Mouse (Mus musculus) CH12F3 (cell line): ENCODE results near the gene Barhl2.

ENCODE experiments used
- in situ Hi-C: fragments of 300-500 bp; cut with MboI; formaldehyde crosslinking; loops from 2 replicates; pipeline ENCODE4 v1.14.3; 2020; ENCODE audit warnings: low sequenced_read_pairs

Barhl2 gene

GRCm38 (mm10) chr5:106455984-106456383, 2.0 kb downstream of the Barhl2 start:
- in situ Hi-C loops, result loop anchor here (25.0 kb wide), 1 partner anchor 331 kb away; no protein-coding TSS in a partner anchor

DNA sequence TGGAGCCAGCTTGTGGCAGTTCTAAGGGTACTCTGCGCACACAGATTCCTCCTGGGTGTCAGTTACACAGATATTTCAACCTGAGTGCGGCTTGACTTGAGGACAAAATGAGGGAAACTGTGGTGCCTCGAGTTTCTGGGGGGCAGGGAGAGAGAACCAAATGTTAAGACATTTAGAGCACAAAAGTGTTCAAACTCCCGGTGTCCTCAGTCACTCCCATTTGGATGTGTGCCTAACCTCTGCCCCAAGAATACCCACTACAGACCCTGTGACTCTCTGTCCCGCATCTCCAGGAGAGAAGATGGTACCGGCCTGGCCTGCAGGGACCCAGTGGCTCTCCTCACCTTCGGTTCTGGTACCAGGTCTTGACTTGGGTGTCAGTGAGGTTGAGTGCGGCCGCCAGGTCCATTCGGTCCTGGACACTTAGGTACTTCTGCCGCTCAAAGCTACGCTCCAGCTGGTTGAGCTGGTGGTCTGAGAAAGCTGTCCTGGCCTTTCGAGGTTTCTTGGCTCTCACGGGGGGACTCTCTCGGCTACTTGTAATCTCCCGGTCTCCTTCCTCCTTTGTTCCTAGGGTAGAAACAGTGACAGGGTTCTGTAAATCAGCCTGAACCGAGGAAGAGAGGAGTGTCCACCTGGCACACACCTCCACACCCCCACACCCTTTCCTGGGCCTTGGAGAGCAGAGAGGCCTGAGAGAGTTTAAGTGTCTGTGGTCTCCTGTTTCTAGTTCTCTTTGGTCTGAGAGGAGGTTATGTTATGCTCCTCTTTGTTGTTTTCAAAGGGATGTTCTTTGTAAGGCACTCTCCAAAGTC, 2.7 kb downstream of the Barhl2 start:
- in situ Hi-C loops, result loop anchor here (25.0 kb wide), 1 partner anchor 332 kb away; no protein-coding TSS in a partner anchor

- in situ Hi-C loops, result loop anchor here (25.0 kb wide), 1 partner anchor 333 kb away; no protein-coding TSS in a partner anchor
These were observed 3.4 kb downstream of the Barhl2 start for GRCm38 (mm10) chr5:106454411-106455105.

DNA sequence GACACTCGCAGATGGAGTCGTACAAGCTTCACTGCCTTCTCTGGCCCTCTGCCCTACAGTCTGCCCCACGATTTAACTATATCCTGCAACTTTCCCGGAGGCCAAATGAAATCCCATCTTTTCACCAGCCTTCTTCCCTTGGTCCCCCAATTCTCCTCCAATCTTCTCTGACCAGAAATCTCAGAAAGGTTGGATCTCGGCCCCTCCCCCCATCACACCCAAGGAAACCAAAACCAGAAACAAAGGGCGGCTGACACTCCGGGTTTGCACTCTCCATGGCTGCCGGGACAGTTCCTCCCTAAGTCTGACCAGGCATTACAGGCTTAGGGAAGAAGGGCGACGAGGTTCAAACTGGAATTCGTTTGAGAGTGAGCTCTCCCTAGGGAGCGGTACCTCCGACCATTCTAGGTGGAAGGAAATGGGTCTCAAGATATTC, 4.1 kb downstream of the Barhl2 start:
- in situ Hi-C loops, result loop anchor here (25.0 kb wide), 1 partner anchor 333 kb away; no protein-coding TSS in a partner anchor

DNA sequence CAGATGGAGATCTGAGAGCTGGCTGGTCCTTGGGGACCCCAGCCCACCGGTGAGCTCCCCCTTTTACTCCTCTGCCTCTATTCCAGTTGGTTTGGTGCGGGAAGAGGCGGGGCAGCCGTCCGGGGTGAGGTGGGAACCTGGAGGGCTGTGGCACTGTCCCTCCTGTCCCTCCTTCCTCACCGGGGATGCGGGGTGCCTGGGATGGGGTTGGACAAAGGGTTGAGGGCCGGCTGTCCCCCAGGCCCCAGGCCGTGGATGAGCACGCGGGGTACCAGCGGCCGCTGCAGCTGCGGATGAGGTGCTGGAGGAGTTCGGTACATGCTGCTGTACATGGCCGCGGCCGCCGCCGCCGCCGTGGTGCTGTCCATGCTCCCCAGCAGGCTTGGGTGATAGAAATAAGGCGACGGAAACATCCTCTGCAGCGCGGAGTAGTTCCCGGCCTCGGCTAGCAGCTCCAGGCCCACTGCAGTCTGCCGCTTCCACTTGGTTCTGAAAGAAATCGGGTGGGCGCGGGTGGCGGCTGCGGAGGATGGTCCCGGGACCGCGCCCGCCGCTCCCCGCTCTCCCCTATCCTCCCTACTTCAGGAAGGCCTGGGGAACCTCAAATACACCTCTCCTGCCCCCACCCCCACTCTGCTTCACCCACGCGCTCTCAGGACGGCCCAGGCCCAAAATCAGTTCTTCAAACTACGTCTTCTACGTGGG, 4.6 kb downstream of the Barhl2 start:
- in situ Hi-C loops, result loop anchor here (25.0 kb wide), 1 partner anchor 334 kb away; no protein-coding TSS in a partner anchor

DNA sequence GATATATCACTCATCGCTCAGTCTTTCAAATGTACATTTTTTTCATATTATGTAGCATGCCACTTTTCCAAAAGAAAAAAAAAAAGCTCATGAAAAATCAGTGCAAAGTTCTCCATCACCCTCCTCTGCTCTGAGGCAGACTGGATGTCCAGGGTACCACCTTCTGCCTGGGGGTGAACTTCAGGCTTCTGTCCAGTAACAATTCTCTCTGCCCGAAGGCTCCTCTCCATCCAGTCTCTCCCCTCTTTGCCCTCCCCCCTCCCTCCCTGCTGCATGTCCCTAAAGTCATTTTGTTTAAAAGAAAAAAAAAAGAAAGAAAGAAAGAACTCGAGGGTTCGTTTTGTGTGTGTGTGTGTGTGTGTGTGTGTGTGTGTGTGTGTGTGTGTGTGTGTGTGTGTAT, 5.3 kb downstream of the Barhl2 start:
- in situ Hi-C loops, result loop anchor here (25.0 kb wide), 1 partner anchor 335 kb away; no protein-coding TSS in a partner anchor

GRCm38 (mm10) chr5:106451681-106452440, 6.1 kb downstream of the Barhl2 start:
- in situ Hi-C loops, result loop anchor here (25.0 kb wide), 1 partner anchor 335 kb away; no protein-coding TSS in a partner anchor

DNA sequence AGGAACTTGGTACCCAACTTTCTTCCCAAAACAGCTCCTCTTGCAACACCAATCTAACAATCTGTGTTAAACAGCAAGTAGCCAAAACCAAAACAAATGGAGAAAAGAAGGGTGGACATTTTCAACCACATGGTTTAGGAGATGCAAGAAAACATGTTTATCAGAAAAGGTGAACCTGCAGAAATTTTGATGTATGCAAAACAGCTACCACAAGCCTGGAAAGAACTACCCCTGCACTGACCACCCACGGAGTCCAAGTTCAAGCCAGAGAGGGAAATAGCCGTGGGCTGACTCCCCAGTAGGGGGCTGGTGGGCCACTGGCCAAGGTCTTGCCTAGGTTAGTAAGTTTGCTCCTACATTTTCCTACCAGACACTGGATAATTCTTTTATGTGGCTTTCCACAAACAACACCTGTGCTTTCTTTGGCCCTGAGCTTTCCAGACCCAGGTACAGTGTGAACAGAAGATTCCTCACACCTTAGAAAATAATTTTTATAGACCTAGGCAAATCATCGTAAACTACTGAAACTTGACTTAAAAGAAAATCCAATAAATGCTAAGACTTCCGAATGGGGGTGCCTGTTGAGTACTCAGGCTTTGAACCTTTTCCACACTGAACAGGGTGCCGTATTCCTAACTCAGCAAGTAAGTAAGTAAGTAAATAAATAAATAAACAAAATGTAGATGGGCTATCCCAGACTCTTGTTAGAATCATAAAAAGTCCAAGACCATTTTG, 7.4 kb downstream of the Barhl2 start:
- in situ Hi-C loops, result loop anchor here (25.0 kb wide), 1 partner anchor 337 kb away; no protein-coding TSS in a partner anchor

GRCm38 (mm10) chr5:106449720-106450425, 8.1 kb downstream of the Barhl2 start:
- in situ Hi-C loops, result loop anchor here (25.0 kb wide), 1 partner anchor 337 kb away; no protein-coding TSS in a partner anchor

DNA sequence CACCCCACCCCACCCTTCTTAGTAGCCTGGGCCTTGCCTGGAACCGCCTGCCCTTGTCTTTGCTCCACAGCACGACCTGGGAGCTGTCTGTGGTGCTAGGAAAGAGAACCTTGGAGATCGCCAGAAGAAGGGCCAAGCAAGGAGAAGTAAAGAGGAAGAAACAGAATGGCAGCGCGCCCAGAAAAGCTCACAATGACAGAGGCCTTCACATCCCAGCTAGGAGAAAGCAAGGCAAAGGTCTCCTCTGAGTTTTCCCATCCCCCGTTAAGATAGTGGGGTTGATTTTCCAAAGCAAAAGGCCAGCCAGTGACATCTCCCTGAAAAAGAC, 9.2 kb downstream of the Barhl2 start:
- in situ Hi-C loops, result no loop called here

DNA sequence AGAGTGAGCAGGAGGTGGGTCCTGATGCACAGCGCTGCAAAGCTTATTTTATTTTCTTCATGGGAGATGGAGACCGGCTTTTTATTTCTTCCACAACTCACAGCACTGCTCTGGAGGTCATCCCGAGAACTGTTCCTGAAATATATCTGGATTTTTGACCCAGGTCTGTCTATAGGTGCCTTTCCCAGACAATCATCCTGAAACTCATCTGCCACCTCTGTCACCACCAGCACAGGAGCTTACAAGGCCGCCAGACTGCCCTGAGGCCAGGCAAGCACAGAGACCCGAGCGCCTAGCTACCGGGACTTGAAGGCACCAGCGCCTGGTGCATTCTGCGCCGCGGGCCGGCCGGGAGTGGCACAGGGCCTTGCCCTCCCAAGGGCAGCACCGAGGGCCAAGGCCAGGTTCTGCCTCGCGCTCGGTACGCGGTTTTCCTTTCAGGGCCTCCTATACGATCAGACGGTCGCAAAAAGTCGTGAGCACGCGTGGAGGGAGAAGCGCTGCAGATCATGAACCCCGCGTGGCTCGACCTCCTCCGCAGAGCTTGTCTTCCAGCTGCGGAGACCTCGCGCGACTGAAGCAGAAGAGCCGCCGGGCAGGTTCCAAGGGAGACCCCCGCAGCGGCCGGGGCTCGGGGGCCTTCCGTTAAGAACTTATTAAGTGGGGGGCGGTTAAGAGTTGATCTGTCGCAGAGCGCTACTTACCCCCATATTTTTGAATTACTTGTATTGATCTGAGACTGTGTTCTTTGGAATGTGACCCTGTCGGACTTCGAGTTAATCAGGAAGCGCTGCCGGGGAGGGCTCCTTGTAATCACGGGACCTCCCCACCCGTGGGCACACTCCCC, 9.8 kb downstream of the Barhl2 start:
- in situ Hi-C loops, result no loop called here

DNA sequence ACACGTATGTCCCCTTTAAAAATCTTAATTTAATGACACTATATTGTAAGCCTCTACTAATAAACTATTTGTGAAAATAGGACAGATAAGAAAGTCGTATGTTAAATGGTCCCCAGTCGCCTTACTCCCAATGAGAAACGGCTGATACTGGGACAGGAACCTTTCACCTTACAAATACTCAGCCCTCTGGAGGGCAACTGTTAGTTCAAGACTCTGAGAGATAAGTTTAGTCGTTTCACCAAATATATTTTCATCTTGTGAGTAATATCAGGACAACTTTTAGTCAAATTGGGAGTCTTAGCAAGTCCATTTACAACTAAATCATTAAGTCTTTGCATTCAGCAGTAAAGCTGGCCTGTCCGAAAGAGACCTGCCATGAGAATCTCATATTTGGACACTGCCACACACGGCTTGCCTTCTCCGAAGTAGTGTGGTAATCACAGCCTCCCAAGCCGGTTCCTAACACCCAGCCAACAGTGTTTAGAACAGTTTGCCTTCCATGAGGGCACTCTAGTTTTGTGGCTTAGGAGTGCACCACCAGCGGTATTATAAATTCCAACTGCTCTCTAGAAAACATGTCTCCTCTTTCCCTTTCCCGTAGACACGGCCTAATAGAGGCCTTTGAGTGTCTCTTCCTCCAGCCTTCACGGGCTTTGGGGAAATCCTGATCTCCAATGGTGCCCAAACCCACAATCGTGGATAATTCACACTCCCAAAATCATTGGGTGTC, 10.7 kb downstream of the Barhl2 start:
- in situ Hi-C loops, result no loop called here

DNA sequence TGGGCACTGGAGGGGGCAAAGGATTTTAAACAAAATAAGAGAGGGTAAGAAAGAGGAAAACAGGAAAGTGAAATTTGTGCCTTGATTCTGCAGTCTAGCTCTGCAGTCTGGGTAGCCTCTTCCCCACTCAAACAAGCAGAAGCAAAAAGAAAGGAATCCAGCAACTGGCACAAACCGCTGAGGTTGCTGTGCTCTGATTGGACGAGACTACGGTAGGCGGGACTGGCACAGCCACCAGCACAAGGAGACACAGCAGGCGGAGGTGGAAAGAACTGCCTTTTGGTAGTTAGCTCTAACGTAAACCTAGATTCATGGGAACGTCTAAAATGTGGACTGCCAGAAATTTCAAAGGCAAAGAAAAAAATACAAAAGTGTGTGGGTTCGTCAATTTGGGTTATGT, 11.4 kb downstream of the Barhl2 start:
- in situ Hi-C loops, result no loop called here

DNA sequence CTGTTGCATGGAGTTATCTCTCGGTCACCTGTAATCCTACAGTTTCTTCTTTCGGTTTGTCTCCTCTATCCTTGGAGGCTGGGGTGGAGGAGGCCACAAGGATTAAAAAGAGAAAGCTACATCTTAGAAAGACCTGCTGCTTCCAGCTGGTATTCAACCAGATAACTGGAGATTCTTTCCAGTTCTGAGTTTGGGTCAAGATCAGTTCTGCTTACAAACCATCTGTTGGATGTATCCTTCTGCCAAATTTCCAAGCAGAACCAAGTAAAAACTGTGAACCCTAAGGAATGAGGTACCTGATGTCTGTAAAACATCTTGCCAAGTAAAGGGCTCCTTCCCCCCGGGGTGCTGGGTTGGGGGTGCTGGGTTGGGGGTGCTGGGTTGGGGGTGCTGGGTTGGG, 12.3 kb downstream of the Barhl2 start:
- in situ Hi-C loops, result no loop called here

- in situ Hi-C loops, result no loop called here
These were observed 19.1 kb downstream of the Barhl2 start for GRCm38 (mm10) chr5:106438916-106439315.

DNA sequence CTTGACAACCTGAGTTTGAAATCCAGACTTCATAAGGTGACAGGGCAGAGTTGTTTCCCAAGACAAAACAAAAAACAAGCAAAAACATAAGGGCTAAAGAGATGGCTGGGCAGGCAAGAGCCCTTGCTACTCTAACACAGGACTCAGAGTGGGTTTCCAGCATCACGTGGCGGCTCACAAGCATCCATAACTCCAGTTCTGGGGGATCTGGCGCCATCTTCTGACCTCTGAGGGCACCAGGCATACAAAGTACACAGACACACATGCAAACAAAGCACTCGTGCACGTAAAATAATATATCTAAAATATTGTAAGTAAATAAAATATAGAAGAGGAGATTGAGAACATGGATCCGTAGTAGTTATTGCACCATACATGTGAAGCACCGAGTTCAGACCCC, 31.9 kb downstream of the Barhl2 start:
- in situ Hi-C loops, result no loop called here

GRCm38 (mm10) chr5:106420871-106421270, 37.1 kb downstream of the Barhl2 start:
- in situ Hi-C loops, result no loop called here
